Mouse (Mus musculus) CH12.LX (cell line): ENCODE measurements around the gene Stxbp3. TPM values are rescaled to one million over a fixed set of nuclear protein-coding genes. Genes with fewer than 3 reads are reported as not detected.

ENCODE experiments used
- DNase-seq: peaks from one replicate; pipeline ENCODE4 v3.0.0-alpha.2; 2013; ENCODE audit errors: extremely low read depth
- H3K27ac ChIP-seq: 2 replicates; pipeline ENCODE4 v1.5.1; 2012; ENCODE audit warnings: low read depth, mild to moderate bottlenecking, control low read depth, moderate library complexity; ENCODE audit not compliant: insufficient read depth
- H3K27me3 ChIP-seq: replicated peaks from 2 replicates; pipeline ENCODE3; 2012; ENCODE audit warnings: inconsistent platforms
- H3K36me3 ChIP-seq, 2 experiments: replicated peaks in 1 of 2; 2 replicates each; pipeline versions ENCODE3 to v1.6.1; 2012; ENCODE audit warnings: inconsistent platforms in 1 of 2, low read length in 1 of 2, mild to moderate bottlenecking in 1 of 2, mixed read lengths in 1 of 2, moderate library complexity in 1 of 2; ENCODE audit not compliant: control insufficient read depth in 1 of 2, insufficient read depth in 1 of 2
- H3K4me1 ChIP-seq, 2 experiments: 2 replicates each; pipeline ENCODE4 v1.6.1; 2012; ENCODE audit warnings: inconsistent platforms in 1 of 2, moderate library complexity in 1 of 2; ENCODE audit not compliant: insufficient read depth in 2 of 2, control insufficient read depth in 1 of 2
- H3K4me2 ChIP-seq: 2 replicates; pipeline ENCODE4 v1.6.1; 2012; ENCODE audit warnings: low read depth, mild to moderate bottlenecking, control low read depth; ENCODE audit not compliant: poor library complexity, insufficient read depth, severe bottlenecking
- H3K4me3 ChIP-seq, 3 experiments: fragments of 150-350 bp in 1 of 3; sonication (generic) in 1 of 3; replicated peaks in 1 of 3; 2 replicates each; pipeline versions ENCODE3 to v1.5.1; 2011 to 2012; ENCODE audit warnings: low read depth in 2 of 3, low read length in 2 of 3, mild to moderate bottlenecking in 2 of 3, moderate library complexity in 2 of 3, control low read depth in 1 of 3, improper control_type of control experiment in 1 of 3, inconsistent platforms in 1 of 3, mixed read lengths in 1 of 3; ENCODE audit not compliant: poor library complexity in 1 of 3
- H3K79me2 ChIP-seq: replicated peaks from 2 replicates; pipeline ENCODE4 v1.6.1; 2012; ENCODE audit warnings: mild to moderate bottlenecking, moderate library complexity; ENCODE audit not compliant: control insufficient read depth, poor library complexity, insufficient read depth, severe bottlenecking; ENCODE audit errors: extremely low read depth
- H3K9ac ChIP-seq: 2 replicates; pipeline ENCODE4 v1.6.1; 2012; ENCODE audit warnings: low read depth, mild to moderate bottlenecking, control low read depth, moderate library complexity; ENCODE audit not compliant: insufficient read depth
- H3K9me3 ChIP-seq: replicated peaks from 2 replicates; pipeline ENCODE3; 2012; ENCODE audit warnings: low read length, inconsistent platforms, mixed read lengths
- CHD1 ChIP-seq: IDR thresholded peaks from 2 replicates; pipeline ENCODE4 v1.6.1; 2012; ENCODE audit warnings: low read depth, low read length, improper control_type of control experiment, inconsistent platforms
- CHD2 ChIP-seq: IDR thresholded peaks from 2 replicates; pipeline ENCODE4 v1.6.1; 2011; ENCODE audit warnings: low read length, improper control_type of control experiment
- ELF1 ChIP-seq: IDR thresholded peaks from 2 replicates; pipeline ENCODE4 v1.6.1; 2014; ENCODE audit warnings: low read depth, mild to moderate bottlenecking, inconsistent platforms, low read length, improper control_type of control experiment
- EP300 ChIP-seq: IDR thresholded peaks from 2 replicates; pipeline ENCODE4 v1.6.1; 2011; ENCODE audit warnings: low read length, improper control_type of control experiment
- ETS1 ChIP-seq: conservative IDR thresholded peaks from 2 replicates; pipeline ENCODE4 v1.6.1; 2012; ENCODE audit warnings: low read depth, mild to moderate bottlenecking, inconsistent platforms, low read length, improper control_type of control experiment, moderate library complexity
- GABPA ChIP-seq: IDR thresholded peaks from 2 replicates; pipeline ENCODE4 v1.6.1; 2012; ENCODE audit warnings: low read depth, low read length, improper control_type of control experiment, inconsistent platforms; ENCODE audit not compliant: insufficient replicate concordance
- HCFC1 ChIP-seq: IDR thresholded peaks from 2 replicates; pipeline ENCODE4 v1.6.1; 2012; ENCODE audit warnings: low read depth, mild to moderate bottlenecking, inconsistent platforms, low read length, improper control_type of control experiment
- JUN ChIP-seq: IDR thresholded peaks from 2 replicates; pipeline ENCODE4 v1.6.1; 2011; ENCODE audit warnings: low read depth, mild to moderate bottlenecking, low read length, improper control_type of control experiment, moderate library complexity; ENCODE audit not compliant: insufficient read depth
- KAT2A ChIP-seq: IDR thresholded peaks from 2 replicates; pipeline ENCODE4 v1.6.1; 2012; ENCODE audit warnings: low read length, improper control_type of control experiment, inconsistent platforms; ENCODE audit not compliant: insufficient replicate concordance
- MAFK ChIP-seq: IDR thresholded peaks from 2 replicates; pipeline ENCODE4 v1.6.1; 2011; ENCODE audit warnings: low read length, improper control_type of control experiment; ENCODE audit not compliant: insufficient replicate concordance
- MAZ ChIP-seq: IDR thresholded peaks from 2 replicates; pipeline ENCODE4 v1.6.1; 2012; ENCODE audit warnings: low read depth, mild to moderate bottlenecking, inconsistent platforms, low read length, improper control_type of control experiment, moderate library complexity
- NRF1 ChIP-seq: IDR thresholded peaks from 2 replicates; pipeline ENCODE4 v1.6.1; 2014; ENCODE audit warnings: low read depth, mild to moderate bottlenecking, inconsistent platforms, low read length, improper control_type of control experiment, moderate library complexity
- POLR2A ChIP-seq: IDR thresholded peaks from 2 replicates; pipeline ENCODE4 v1.6.1; 2011; ENCODE audit warnings: low read depth, mild to moderate bottlenecking, improper control_type of control experiment, low read length
- RCOR1 ChIP-seq: conservative IDR thresholded peaks from 2 replicates; pipeline ENCODE4 v1.6.1; 2012; ENCODE audit warnings: low read depth, mild to moderate bottlenecking, inconsistent platforms, low read length, improper control_type of control experiment
- SIN3A ChIP-seq: IDR thresholded peaks from 2 replicates; pipeline ENCODE4 v1.6.1; 2012; ENCODE audit warnings: low read length, improper control_type of control experiment, inconsistent platforms
- TCF12 ChIP-seq: IDR thresholded peaks from 2 replicates; pipeline ENCODE4 v1.6.1; 2014; ENCODE audit warnings: low read depth, mild to moderate bottlenecking, inconsistent platforms, low read length, improper control_type of control experiment
- USF2 ChIP-seq: conservative IDR thresholded peaks from 2 replicates; pipeline ENCODE4 v1.6.1; 2011; ENCODE audit warnings: low read depth, low read length, improper control_type of control experiment
- ZKSCAN1 ChIP-seq: IDR thresholded peaks from 2 replicates; pipeline ENCODE4 v1.6.1; 2012; ENCODE audit warnings: low read depth, inconsistent platforms, low read length, improper control_type of control experiment, borderline replicate concordance
- dilution Hi-C: fragments of 300-500 bp; cut with MboI; formaldehyde crosslinking; loops from 2 replicates; pipeline ENCODE4 v1.14.3; 2020; ENCODE audit warnings: low sequenced_read_pairs; ENCODE audit not compliant: extremely low pct_unique_long_range_greater_than_20kb, extremely low pct_ligation_motif_present
- in situ Hi-C: fragments of 300-500 bp; cut with MboI; formaldehyde crosslinking; loops from 3 replicates; pipeline ENCODE4 v1.14.3; 2019; ENCODE audit warnings: low sequenced_read_pairs, low pct_ligation_motif_present, low pct_unique_long_range_greater_than_20kb, mixed read lengths
- polyA plus RNA-seq: library from polyadenylated mRNA; unstranded; fragments of >175 nt; gene quantifications from 2 replicates; pipeline ENCODE4 v1.2.1, GENCODE M21; 2012; ENCODE audit warnings: low read depth; ENCODE audit not compliant: insufficient read length
- total RNA-seq, 2 experiments: library from RNA; depleted of rRNA; stranded (reverse); fragments of 300-350 nt in 1 of 2; fragments of >200 nt in 1 of 2; gene quantifications; 2 replicates each; pipeline ENCODE4 v1.2.3; 2012 to 2014

Stxbp3 gene
- total and polyA plus RNA-seq, 3 experiments = 12.1 to 21.5 (median 14.4) TPM

DNA sequence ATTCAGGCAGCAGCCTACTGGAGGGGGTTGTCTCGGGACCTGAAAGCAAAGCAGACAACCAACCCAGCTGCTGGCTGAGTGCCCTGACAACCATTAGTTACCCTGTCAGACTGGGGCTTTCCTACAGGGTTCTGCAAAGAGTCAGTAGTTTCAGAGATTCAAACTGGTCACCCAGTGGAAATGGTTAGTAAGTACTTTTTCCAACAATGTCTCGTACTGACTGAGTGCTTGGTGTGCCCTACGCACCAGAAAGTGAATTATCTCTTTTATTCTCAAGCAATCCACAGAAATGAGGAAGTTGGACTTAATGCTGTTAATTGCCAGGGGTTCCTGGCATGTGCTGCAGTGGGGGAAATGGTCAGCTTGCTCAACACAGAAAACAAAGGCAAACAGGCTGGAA is 10.2 kb upstream of the Stxbp3 start (continued):
- TF ChIP-seq ETS1 (peak; percentile 78), KAT2A (no peak), USF2 (no peak), TCF12 (0 out of 2 replicates have a peak, but pooled peaks have one; percentile 17), ELF1 (0 out of 2 replicates have a peak, but pooled peaks have one; percentile 28), SIN3A (no peak), MAZ (no peak), CHD1 (no peak), GABPA (no peak), CHD2 (no peak), RCOR1 (no peak), EP300 (peak; percentile 69; the same call in 1 of the 2 replicates), POLR2A (no peak), MAFK (no peak), ZKSCAN1 (no peak)

- no peak for TF ChIP-seq RCOR1
- TF ChIP-seq NRF1 = no peak
- TF ChIP-seq HCFC1 = no peak
- TF ChIP-seq USF2 = no peak
- no peak for TF ChIP-seq SIN3A
- Histone ChIP-seq H3K79me2 (no peaks in the 10 kb centered on the region), H3K27ac (no peak overlapping the region), H3K9me3 (no peaks in the 10 kb centered on the region), H3K27me3 (peaks cover 3% of the 10 kb centered on the region), H3K4me2 (no peak overlapping the region), H3K4me1 (peaks cover 9 to 25% of the 10 kb centered on the region in 2 experiments), H3K4me3 (no peak overlapping the region), H3K9ac (no peak overlapping the region), H3K36me3 (no peaks in the 10 kb centered on the region)
- dilution Hi-C loops (no loop called here), in situ Hi-C loops (no loop called here)
- DNase-seq = no peak
Measured at GRCm38 (mm10) chr3:108846616-108847015, 6.3 kb upstream of the Stxbp3 start.

DNA sequence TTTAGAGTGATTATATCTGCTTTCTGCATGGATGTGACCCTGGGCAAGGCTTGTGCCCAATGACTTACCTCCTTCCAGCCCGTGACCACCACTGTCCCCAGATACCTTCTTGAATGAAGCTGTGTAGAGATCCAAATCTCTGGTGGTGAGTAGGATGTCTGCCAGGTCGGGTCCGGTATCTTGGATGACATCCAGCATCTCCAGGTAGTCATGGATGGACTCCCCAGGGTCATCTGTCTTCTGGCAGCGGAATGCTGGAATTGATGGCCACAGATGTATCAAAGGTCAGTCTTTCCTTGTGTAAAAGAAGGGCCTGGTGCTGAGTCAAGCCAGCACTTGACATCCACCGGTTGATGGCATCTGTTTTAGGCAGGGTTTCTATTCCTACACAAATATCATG is 4.2 kb upstream of the Stxbp3 start:
- H3K4me3 ChIP-seq = no peak overlapping the region
- no peak overlapping the region for H3K4me2 ChIP-seq
- dilution Hi-C loops (no loop called here), in situ Hi-C loops (no loop called here)
- H3K27ac ChIP-seq = no peak overlapping the region
- H3K9me3 ChIP-seq = no peaks in the 10 kb centered on the region
- no peak overlapping the region for H3K9ac ChIP-seq
- H3K36me3 ChIP-seq = no peaks in the 10 kb centered on the region
- H3K4me1 ChIP-seq = peaks cover 0 to 4% of the 10 kb centered on the region in 2 experiments; a peak in 2 of 4 replicates
- no peak for DNase-seq
- TF ChIP-seq JUN = no peak
- peaks cover 3% of the 10 kb centered on the region for H3K27me3 ChIP-seq
- H3K79me2 ChIP-seq = no peaks in the 10 kb centered on the region
